Mouse (Mus musculus): ENCODE data around the gene Metrn.
A peak's percentile ranks its signal among the peaks of the same experiment; 100 is the strongest.

Metrn gene

DNA sequence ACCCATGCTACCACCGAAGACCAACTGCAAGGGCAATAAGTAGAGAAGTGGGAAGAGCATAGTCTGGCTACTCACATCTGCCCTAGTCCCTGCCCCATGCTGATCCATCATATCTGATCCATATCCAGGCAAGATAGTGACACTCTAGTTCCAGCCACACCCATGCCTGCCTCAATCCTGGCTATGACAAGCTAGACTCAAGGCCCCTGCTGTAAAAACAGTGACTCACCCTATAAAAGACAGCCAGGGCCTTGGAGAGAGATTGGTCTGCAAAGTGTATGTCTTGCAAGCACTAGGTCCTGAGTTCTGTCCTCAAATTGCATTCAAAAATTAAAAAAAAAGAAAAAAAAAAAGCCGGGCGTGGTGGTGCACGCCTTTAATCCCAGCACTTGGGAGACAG, 9.6 kb upstream of the Metrn start:
- no peak for DNase-seq

GRCm38 (mm10) chr17:25802825-25803517, 6.0 kb upstream of the Metrn start:
- DNase-seq, result no peak

GRCm38 (mm10) chr17:25801029-25801428, 4.1 kb upstream of the Metrn start:
- DNase-seq, result peak; percentile 77

DNA sequence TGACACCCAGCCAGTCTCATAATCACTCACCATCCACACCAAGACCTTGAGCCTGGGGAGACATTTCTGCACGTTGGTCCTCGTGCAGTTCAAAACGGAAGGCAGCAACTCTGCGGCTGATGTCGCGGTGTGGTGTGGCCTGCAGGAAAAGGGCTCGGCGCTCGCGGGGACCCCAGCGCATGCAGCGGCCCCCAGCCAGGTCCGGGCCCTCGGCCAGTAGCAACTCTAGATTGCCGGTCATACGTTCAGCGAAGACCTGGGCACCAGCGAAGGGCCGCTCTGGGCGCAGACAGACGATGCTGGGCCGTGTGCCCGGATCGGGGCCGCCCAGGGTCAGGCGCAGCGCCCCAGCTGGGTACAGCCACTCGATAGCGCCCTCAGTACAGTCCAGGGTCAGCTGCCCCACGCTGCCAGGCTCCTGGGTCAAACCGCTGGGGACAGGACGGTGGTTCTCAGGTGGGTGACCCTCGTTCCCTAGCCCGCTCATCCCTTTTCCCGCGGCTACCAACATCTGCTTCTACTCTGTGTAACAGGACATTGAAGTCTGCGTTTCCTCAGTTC, 645 bp downstream of the Metrn start:
- peak; percentile 31 for DNase-seq

DNA sequence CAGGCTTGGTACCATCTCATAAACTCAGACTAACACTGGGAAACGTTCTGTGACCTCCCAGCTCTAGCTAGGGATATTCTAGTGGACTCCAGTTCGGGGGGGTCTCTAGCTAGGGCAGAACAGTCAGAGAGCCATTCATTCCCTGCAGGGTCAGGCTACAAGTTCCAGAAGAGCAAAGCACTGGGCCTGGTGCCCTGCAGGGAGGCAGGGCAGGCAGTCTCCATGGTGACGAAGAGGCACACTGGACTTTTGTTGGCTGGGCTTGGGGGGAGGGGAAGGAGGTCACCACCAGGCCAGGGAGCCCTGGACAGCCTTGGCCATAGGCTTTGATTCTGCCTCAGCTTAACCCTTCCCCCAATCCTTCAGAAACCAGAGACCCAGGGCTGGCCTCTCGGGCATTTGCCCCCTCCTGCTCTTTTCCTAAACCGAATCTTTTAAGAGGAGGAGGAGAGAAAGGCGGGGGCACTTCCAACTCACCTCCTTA, 1.3 kb downstream of the Metrn start, which contains the start of gene AC134908.4:
AC134908.4 (minus strand) TSS at position 51 of the 484 bp plus-strand sequence.
- DNase-seq, result no peak

- no peak for DNase-seq
These were observed 1.9 kb downstream of the Metrn start for GRCm38 (mm10) chr17:25794998-25795397.

DNA sequence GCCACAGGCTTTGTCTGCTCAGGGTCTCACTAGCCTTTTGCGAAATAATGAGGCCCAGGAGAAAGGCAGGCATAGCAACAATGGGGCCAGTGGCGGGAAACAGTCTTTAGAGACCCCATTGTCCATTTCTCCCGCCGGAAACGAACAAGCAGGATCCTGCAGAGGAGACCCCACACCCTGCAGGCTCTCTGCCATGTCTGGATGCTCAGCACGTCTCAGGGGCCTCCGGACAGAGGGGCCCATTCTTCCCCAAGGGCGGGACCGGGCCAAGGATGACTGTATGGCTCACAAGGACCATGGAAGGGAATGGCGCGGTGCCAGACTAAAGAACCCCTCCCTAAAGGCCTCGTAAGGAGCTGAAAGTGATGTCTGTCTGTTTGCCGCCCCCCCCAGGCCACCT, 2.7 kb downstream of the Metrn start:
- DNase-seq, result no peak

GRCm38 (mm10) chr17:25792615-25793014, 4.3 kb downstream of the Metrn start, which contains the start of gene Fam173a:
TSS of gene Fam173a (minus strand) at chr17:25792901.
- DNase-seq, result peak; percentile 86

DNA sequence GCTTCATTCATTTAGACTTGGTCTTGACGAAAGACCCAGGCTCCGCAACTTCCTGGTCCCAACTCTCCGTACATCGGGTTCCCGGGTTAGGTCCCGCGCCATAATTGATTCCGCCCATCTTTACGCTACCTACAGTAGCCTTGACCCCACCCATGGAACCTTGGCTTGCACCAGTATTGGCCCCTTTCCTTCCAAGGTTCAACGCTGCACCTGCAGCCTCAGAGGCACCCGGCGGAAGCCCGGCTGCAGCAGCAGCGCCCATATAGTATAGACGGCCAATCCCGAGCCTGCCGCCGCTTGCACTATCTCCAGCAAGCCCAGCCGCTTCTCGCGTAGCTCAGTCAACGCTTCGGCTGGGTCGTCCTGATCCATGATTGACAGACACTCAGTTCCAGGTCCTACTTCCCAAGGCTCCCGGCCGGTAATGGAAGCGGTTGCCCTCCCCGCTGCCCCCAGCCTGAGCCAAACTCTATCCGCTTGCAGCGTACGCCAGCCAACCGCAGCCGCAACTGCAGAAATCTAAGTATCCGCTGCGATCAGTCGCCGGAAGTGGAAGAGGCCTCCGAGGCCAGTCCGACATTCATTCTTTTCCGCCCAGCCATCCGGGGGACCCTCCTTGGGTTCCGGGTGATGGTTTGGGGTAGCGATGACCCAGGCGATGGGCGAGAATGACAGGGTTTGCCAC, 5.0 kb downstream of the Metrn start:
- DNase-seq, result peak; percentile 89

DNA sequence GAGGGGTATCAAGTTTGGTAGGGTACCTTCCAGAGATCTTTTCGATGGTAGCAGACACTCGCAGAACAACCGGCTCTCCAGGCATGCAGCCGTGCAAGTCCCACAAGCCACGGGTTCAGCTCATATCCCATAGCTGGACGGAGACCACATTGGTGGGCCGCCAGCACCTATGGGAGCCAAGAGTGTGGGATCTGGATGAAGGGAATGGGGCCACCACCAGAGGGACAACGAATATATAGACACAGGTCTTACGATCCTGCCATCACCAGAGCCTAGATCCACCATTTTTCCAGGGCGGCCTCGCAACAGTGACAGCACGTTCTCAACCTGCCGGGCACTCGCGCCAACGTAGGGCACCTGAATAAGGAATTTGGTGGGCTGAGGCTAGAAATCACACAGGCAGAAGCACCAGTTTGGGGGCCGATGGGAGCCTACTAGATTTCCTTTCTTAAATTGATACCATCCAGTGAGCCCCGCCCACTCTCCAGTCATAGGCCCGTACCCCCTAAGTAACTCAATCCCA, 5.6 kb downstream of the Metrn start:
- DNase-seq, result no peak

- no peak for DNase-seq
These were observed 10.0 kb downstream of the Metrn start for GRCm38 (mm10) chr17:25786781-25787504.

DNA sequence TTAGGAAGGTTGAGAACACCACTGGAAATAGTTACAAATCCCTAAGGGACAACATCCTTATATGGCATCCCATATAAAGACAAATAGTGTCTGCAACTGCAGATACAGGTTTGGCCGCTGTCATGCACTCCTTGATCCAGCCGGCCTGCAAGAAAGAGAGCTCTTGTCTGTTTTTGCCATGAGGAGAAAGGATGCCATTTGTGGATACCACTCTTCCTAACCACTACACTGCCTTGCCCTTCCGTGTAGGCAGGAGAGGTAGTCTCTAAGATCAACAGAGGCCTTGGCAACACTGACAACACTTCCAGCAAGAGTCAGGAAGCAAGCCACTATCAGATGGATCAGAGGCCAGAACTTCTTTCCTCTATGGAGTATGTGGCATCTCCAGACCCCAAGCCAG, 10.7 kb downstream of the Metrn start, which contains the start of gene Ccdc78:
Ccdc78 (plus strand) TSS at position 301 of the 400 bp plus-strand sequence.
- no peak for DNase-seq

DNA sequence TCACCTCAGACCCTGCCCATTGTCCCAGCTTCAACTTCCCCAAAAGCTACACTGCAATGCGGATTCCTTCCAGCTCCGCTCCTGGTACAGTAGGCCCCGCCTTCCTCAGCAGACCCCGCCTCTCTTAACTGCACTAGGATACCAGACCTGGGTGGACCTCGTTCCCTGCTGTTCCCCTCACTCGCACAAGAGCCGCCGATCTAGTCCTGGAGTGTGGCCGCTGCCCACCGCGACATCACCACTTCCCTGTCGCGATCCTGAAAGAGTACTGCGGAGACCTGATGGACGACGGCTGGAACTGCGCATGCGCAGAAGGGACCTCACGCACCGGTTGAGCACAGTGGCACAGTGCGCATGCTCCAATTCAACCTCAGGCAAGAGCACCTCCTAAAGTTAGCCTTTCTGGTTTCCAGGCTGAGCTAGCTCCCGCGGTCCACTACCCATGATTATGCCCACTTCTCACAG, 11.6 kb downstream of the Metrn start, which contains the start of gene Haghl:
Haghl (minus strand) TSS at position 393 of the 465 bp plus-strand sequence.
- peak; percentile 94 for DNase-seq

- DNase-seq, result no peak
These were observed 12.9 kb downstream of the Metrn start for GRCm38 (mm10) chr17:25783861-25784574.

DNA sequence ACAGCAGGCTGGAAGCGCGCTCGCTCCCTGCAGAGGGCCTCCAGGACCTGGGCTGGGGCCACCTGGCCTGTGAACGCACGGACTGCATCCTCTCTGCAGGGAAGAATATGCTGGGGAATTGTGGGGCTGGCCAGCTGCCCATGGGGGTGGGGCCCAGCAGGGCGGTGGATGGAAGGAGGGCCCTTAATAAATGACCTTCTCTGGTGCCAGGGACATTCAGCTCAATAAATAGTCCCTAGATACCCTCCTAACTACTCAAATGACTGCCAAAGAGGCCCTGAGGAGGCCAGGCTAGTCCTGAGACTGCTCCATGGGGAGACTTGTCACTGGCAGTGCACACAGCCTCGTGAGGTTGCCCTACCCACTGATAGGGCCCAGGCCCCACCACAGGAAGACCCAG, 13.8 kb downstream of the Metrn start:
- DNase-seq, result no peak

- DNase-seq, result no peak
These were observed 15.6 kb downstream of the Metrn start for GRCm38 (mm10) chr17:25781339-25781738.

- DNase-seq, result no peak
These were observed 19.0 kb downstream of the Metrn start for GRCm38 (mm10) chr17:25777948-25778347.

- DNase-seq, result no peak
These were observed 21.4 kb downstream of the Metrn start for GRCm38 (mm10) chr17:25775318-25776062.

GRCm38 (mm10) chr17:25773549-25774120, 23.3 kb downstream of the Metrn start, which contains the start of gene Narfl:
TSS of gene Narfl (plus strand) at chr17:25773776.
- DNase-seq, result peak; percentile 98

DNA sequence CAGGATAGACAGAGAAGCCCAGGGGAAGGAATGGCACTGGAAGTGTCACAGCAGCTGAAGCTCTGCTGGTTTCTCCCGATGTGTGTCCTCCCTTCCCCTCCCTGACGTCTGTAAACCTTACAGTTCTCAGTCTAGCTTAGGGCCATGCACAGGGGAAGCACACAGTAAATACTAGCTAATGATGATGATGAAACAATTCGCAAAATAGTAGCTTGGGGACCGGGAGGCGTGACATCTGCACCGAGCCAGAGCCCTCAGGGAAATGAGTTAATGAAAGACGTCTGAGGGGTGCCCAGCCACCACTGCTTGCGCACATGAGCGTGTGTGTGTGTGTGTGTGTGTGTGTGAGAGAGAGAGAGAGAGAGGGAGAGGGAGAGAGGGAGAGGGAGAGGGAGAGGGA, 27.6 kb downstream of the Metrn start:
- no peak for DNase-seq

GRCm38 (mm10) chr17:25765886-25766285, 31.1 kb downstream of the Metrn start:
- DNase-seq, result no peak

Data from thymus, postnatal 25 days (tissue).